Mouse (Mus musculus) CD8-positive naive resting alpha-beta T cell, adult 2 months (primary cell): ENCODE measurements around the gene Ppm1h.

Experiments
- DNase-seq, 2 experiments: peaks; one replicate each; pipeline ENCODE4 v3.0.0; 2022; ENCODE audit warnings: low read depth in 2 of 2, low spot score in 2 of 2

The Ppm1h gene

GRCm38 (mm10) chr10:122887528-122888183 is 209.1 kb downstream of the Ppm1h start:
- no peak for DNase-seq

GRCm38 (mm10) chr10:122890682-122891350 is 212.3 kb downstream of the Ppm1h start:
- no peak for DNase-seq

GRCm38 (mm10) chr10:122891461-122891860 is 212.9 kb downstream of the Ppm1h start:
- no peak for DNase-seq

GRCm38 (mm10) chr10:122894555-122895069 is 216.1 kb downstream of the Ppm1h start:
- no peak for DNase-seq

GRCm38 (mm10) chr10:122895121-122895770 is 216.7 kb downstream of the Ppm1h start:
- peak; percentile 7 to 48 for DNase-seq

GRCm38 (mm10) chr10:122899971-122900370 is 221.4 kb downstream of the Ppm1h start:
- DNase-seq, result no peak

GRCm38 (mm10) chr10:122900466-122900865 is 221.9 kb downstream of the Ppm1h start:
- DNase-seq, result no peak

GRCm38 (mm10) chr10:122901379-122901778 is 222.8 kb downstream of the Ppm1h start:
- DNase-seq, result no peak

GRCm38 (mm10) chr10:122909406-122910032 is 231.0 kb downstream of the Ppm1h start:
- DNase-seq, result no peak

- no peak for DNase-seq
These were observed 232.2 kb downstream of the Ppm1h start for GRCm38 (mm10) chr10:122910798-122911225.

GRCm38 (mm10) chr10:122911668-122912067 is 233.1 kb downstream of the Ppm1h start:
- DNase-seq, result no peak

GRCm38 (mm10) chr10:122912086-122912690 is 233.6 kb downstream of the Ppm1h start:
- no peak for DNase-seq

GRCm38 (mm10) chr10:122912701-122913368 is 234.3 kb downstream of the Ppm1h start:
- no peak for DNase-seq

- DNase-seq, result no peak
These were observed 234.8 kb downstream of the Ppm1h start for GRCm38 (mm10) chr10:122913393-122913792.

- no peak for DNase-seq
These were observed 237.3 kb downstream of the Ppm1h start for GRCm38 (mm10) chr10:122915905-122916304.

GRCm38 (mm10) chr10:122917648-122918324 is 239.2 kb downstream of the Ppm1h start:
- no peak for DNase-seq

- DNase-seq, result no peak
These were observed 239.7 kb downstream of the Ppm1h start for GRCm38 (mm10) chr10:122918325-122918694.

- DNase-seq, result no peak
These were observed 240.2 kb downstream of the Ppm1h start for GRCm38 (mm10) chr10:122918754-122919153.

GRCm38 (mm10) chr10:122919416-122919815 is 240.9 kb downstream of the Ppm1h start:
- DNase-seq, result no peak

GRCm38 (mm10) chr10:122920218-122920795 is 241.7 kb downstream of the Ppm1h start:
- DNase-seq, result no peak
